Mouse (Mus musculus) limb, embryonic 13.5 days (tissue): ENCODE results near the gene Esam. TPM values are rescaled to one million over a fixed set of nuclear protein-coding genes. Genes with fewer than 3 reads are reported as not detected.
A peak's percentile ranks its signal among the peaks of the same experiment; 100 is the strongest.

Experiments
- ATAC-seq: fragments of 200-750 bp; cut with Nextera tagmentation; 2 replicates; pipeline ENCODE4 v1.8.0; 2017; ENCODE audit warnings: low read depth, moderate number of reproducible peaks, moderate TSS enrichment; ENCODE audit not compliant: low FRiP score
- H3K27ac ChIP-seq: fragments of 300-500 bp; sonication (generic); 2 replicates; pipeline ENCODE4 v1.5.1; 2015; ENCODE audit warnings: inconsistent platforms, mild to moderate bottlenecking, moderate library complexity
- H3K27me3 ChIP-seq: fragments of 300-500 bp; sonication (generic); 2 replicates; pipeline ENCODE4 v1.6.1; 2015; ENCODE audit warnings: mild to moderate bottlenecking, inconsistent platforms
- H3K36me3 ChIP-seq: fragments of 300-500 bp; sonication (generic); 2 replicates; pipeline ENCODE4 v1.6.1; 2015; ENCODE audit warnings: inconsistent platforms, mild to moderate bottlenecking, moderate library complexity
- H3K4me1 ChIP-seq: fragments of 300-500 bp; sonication (generic); 2 replicates; pipeline ENCODE4 v1.6.1; 2015; ENCODE audit warnings: inconsistent platforms
- H3K4me2 ChIP-seq: fragments of 300-500 bp; sonication (generic); replicated peaks from 2 replicates; pipeline ENCODE4 v1.6.1; 2015; ENCODE audit warnings: inconsistent platforms, mild to moderate bottlenecking, moderate library complexity
- H3K4me3 ChIP-seq: fragments of 300-500 bp; sonication (generic); 2 replicates; pipeline ENCODE4 v1.5.1; 2015; ENCODE audit warnings: moderate library complexity, mild to moderate bottlenecking, inconsistent platforms
- H3K9ac ChIP-seq: fragments of 300-500 bp; sonication (generic); 2 replicates; pipeline ENCODE4 v1.6.1; 2015; ENCODE audit warnings: mild to moderate bottlenecking, inconsistent platforms
- H3K9me3 ChIP-seq: fragments of 300-500 bp; sonication (generic); 2 replicates; pipeline ENCODE4 v1.6.1; 2016; ENCODE audit warnings: inconsistent platforms
- WGBS: fragments of 180-500 bp; shearing (Covaris S2); methylation state at CpG from one replicate; pipeline ENCODE4 v1.1.7; 2015; 5-methylcytosine and 5-hydroxymethylcytosine counted together
- polyA plus RNA-seq: library from polyadenylated mRNA; unstranded; fragments of >200 nt; fragmentation: Nextera tagmentation; extraction: Ambion mirVana; gene quantifications from 2 replicates; pipeline ENCODE4 v1.2.1, GENCODE M21; 2015

Esam gene
- polyA plus RNA-seq, 1 experiment from 2014 or later, result 39.3 TPM

DNA sequence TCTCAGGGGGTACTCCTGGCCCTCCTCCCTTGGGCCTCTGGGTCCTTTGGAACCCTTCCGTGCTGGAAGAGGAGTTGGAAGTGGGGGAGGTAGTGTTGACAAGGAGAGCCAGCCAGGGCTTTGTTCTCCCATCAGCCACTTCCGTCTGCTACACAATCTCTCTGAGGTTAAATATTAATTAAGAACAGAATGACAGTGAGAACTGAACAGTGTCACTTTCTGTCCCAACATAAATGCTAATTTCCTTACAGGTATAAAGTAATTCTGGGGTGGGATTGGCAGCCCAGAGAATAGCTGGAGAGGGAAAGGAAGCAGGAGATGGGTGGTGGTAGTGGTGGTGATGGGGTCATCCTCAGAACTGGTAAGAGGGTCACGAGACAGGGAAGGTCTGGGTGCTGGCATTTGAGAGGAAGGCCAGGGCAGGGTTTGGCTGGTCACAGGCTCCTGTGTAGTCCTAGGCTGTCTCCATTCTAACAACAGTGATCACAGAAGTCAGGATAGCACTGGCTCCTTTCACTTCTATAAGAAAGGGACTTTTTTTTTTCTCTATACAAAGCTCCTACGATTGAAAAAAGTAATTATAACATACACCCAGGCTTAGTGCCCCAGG is 40.8 kb downstream of the Esam start:
- WGBS, result 46% methylated on average over 4 of the region's 4 CpGs
- H3K4me2 ChIP-seq, result no peak overlapping the region
- H3K27ac ChIP-seq, result no peak overlapping the region
- no peak for ATAC-seq
- no peaks in the 10 kb centered on the region for H3K9me3 ChIP-seq
- H3K36me3 ChIP-seq, result no peaks in the 10 kb centered on the region
- H3K4me1 ChIP-seq, result peaks cover 16% of the 10 kb centered on the region
- H3K9ac ChIP-seq, result no peak overlapping the region
- H3K27me3 ChIP-seq, result peaks cover 14% of the 10 kb centered on the region; the same call in 1 of the 2 replicates
- H3K4me3 ChIP-seq, result no peak overlapping the region

DNA sequence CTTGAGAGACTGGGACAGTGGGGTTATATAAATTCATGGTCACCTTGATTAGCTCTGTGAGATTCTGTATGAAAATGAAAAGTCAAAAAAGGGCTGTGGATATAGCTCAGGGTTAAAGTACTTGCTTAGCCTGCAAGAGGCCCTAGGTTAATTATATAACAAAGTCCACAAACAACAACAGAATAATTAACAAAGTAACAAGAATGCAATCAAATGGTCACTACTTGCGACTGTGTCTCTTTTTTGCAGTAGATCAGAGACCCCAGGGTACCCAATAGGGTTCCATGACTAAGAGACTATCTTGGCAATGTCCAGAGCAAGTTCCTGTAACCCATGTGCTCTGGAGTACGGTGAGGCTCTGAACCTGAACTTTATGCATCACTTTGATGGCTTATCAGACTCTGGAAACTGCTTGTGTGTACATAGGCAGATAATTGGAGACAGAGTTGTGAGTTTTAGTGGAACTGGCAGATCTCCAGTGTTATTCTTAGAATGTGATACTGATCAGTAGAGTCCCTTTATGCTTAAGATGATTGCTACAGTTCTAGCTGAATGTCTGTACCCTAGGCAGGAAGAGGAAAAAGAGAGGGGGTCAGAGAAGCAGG is 41.5 kb downstream of the Esam start:
- H3K27me3 ChIP-seq, result peaks cover 14% of the 10 kb centered on the region; the same call in 1 of the 2 replicates
- WGBS, result 80% methylated on average over 2 of the region's 2 CpGs
- no peaks in the 10 kb centered on the region for H3K9me3 ChIP-seq
- H3K4me2 ChIP-seq, result no peak overlapping the region
- peaks cover 16% of the 10 kb centered on the region for H3K4me1 ChIP-seq
- no peak overlapping the region for H3K27ac ChIP-seq
- ATAC-seq, result no peak
- no peak overlapping the region for H3K9ac ChIP-seq
- H3K4me3 ChIP-seq, result no peak overlapping the region
- H3K36me3 ChIP-seq, result no peaks in the 10 kb centered on the region

DNA sequence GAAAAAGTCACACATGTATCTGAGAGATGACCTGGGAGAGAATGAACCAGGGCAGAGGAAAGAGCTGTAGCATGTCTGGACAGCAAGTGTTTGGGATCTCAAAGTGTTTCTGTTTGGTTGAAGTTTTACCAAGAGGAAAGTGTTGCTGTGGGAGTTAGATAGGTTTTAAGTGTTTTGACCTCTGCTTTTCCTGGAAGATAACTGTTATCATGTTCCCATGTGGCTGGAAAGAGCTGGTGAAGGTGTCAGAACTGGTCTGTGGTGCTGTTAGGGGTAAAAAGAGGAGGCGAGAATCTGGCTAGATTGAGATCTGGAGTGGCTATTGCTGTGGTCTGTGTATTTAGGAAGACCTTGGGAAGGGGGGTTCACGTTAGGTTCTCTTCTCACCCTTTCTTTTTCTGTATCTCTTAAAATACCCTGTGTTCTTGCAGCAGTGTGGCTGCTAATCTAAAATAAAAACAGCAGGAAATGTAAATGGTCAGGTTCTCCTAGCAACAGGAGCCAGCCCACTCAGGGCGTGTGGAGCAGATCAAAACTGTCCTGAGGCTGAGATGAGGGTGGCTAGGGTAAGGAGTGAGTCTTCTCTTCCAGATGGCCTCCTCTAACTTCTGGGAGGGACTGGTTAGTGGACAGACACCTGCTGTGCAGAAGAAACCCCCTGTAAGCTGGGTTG is 44.5 kb downstream of the Esam start:
- no peaks in the 10 kb centered on the region for H3K9me3 ChIP-seq
- no peak overlapping the region for H3K4me3 ChIP-seq
- H3K27ac ChIP-seq, result no peak overlapping the region
- H3K27me3 ChIP-seq, result peaks cover 14% of the 10 kb centered on the region; the same call in 1 of the 2 replicates
- H3K4me2 ChIP-seq, result no peak overlapping the region
- 60% methylated on average over 3 of the region's 3 CpGs for WGBS
- no peak overlapping the region for H3K9ac ChIP-seq
- H3K4me1 ChIP-seq, result peaks cover 19% of the 10 kb centered on the region
- no peaks in the 10 kb centered on the region for H3K36me3 ChIP-seq
- ATAC-seq, result no peak

DNA sequence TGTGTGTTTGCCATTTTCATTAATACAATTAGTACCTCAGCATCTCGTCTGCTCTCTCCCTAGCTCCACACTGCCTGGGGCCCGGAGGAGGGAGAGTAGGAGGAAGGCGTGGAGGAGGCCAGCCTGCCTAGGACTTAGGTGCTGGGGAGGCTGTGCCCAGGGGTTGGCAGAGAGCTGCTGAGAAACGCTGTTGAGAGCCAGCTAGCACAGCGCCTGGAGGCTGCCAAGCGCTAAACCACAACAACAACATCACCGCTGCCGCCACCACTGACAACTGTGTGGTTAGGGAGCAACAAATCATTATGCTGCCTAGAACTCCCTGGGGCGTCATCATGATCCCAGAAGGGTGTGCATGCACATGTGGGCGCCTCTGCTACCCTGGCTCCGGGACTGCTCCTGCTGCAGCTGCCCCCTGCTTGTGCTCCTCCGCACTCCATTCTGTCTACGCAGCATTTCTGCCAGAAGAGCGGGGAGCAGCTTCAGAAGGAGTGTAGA is 48.6 kb downstream of the Esam start:
- Histone ChIP-seq H3K9me3 (no peaks in the 10 kb centered on the region), H3K27me3 (no peaks in the 10 kb centered on the region), H3K4me1 (peaks cover 7% of the 10 kb centered on the region), H3K4me2 (peak overlapping the region; percentile 52), H3K4me3 (no peak overlapping the region), H3K36me3 (no peaks in the 10 kb centered on the region), H3K27ac (no peak overlapping the region), H3K9ac (peak overlapping the region; percentile 43; the same call in 1 of the 2 replicates)
- 25% methylated on average over 14 of the region's 14 CpGs for WGBS
- no peak for ATAC-seq

DNA sequence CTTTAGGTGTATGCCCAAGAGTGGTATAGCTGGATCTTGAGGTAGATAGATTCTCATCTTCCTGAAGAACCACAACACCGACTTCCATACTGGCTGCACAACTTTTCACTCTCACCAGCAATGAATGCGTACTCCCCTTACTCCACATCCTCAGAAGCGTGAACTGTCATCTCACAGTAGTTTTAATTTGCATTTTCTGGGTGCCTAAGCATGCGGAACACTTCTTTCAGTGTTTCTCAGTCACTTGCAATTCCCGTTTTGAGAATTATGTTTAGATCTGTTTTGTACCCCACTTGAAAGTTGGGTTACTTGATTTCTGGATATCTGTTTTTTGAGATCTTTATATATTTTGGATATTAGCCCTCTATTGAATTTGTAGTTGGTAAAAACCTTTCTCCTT is 55.7 kb downstream of the Esam start:
- no peaks in the 10 kb centered on the region for H3K9me3 ChIP-seq
- H3K4me1 ChIP-seq, result no peaks in the 10 kb centered on the region
- no peak for ATAC-seq
- no peak overlapping the region for H3K4me2 ChIP-seq
- H3K9ac ChIP-seq, result no peak overlapping the region
- WGBS, result 88% methylated on average over 5 of the region's 5 CpGs
- H3K27ac ChIP-seq, result no peak overlapping the region
- no peaks in the 10 kb centered on the region for H3K27me3 ChIP-seq
- H3K4me3 ChIP-seq, result no peak overlapping the region
- no peaks in the 10 kb centered on the region for H3K36me3 ChIP-seq

DNA sequence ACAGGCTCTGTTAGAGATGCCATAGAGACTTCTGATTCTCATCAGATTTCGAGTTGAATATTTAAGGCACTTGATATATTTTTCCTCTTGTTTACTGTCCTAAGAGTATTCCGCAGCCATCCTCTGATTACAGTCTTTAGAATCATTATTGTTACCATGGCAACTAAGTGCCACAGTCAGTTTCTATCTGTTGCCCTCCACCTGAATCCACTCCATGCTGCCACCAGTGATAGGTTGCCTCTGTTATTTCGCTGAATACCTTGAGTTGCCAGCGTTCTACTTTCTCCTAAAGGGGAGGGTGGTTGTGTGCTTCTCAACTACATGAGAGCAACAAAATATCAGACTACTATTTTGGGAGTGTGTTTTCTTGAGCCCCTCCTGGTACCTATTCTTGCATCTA is 58.8 kb downstream of the Esam start:
- Histone ChIP-seq H3K4me2 (no peak overlapping the region), H3K36me3 (no peaks in the 10 kb centered on the region), H3K4me1 (no peaks in the 10 kb centered on the region), H3K27ac (no peak overlapping the region), H3K27me3 (no peaks in the 10 kb centered on the region), H3K4me3 (no peak overlapping the region), H3K9me3 (no peaks in the 10 kb centered on the region), H3K9ac (no peak overlapping the region)
- ATAC-seq, result no peak
- 80% methylated on average over 4 of the region's 4 CpGs for WGBS

Other genes starting within 250 kb of the Esam start
- 8.0 and 9.1 TPM in 2 replicates for gene Ccdc15, start 179.6 kb upstream of the Esam start, polyA plus RNA-seq
- gene Hepacam, start 160.7 kb upstream of the Esam start, polyA plus RNA-seq, result 0.11 TPM in 1 of 2 replicates, not detected in the other
- 10.3 and 11.9 TPM in 2 replicates for gene Robo4, start 126.2 kb upstream of the Esam start, polyA plus RNA-seq
- 0.05 and 0.10 TPM in 2 replicates for gene Robo3, start 94.8 kb upstream of the Esam start, polyA plus RNA-seq
- 30.1 and 33.2 TPM in 2 replicates for gene Msantd2, start 38.8 kb upstream of the Esam start, polyA plus RNA-seq
- gene Vsig2, start 11.2 kb downstream of the Esam start, polyA plus RNA-seq, result 0.57 and 1.1 TPM in 2 replicates
- gene Nrgn, start 24.8 kb downstream of the Esam start, polyA plus RNA-seq, result 7.9 and 8.6 TPM in 2 replicates
- gene Siae, start 27.6 kb downstream of the Esam start, polyA plus RNA-seq, result 6.7 and 7.8 TPM in 2 replicates
- gene Spa17, start 85.6 kb downstream of the Esam start, polyA plus RNA-seq, result 5.1 and 6.0 TPM in 2 replicates
- gene Tbrg1, start 129.2 kb downstream of the Esam start, polyA plus RNA-seq, result 186 and 190 TPM in 2 replicates
- 9.0 and 17.4 TPM in 2 replicates for gene Panx3, start 141.2 kb downstream of the Esam start, polyA plus RNA-seq
- not detected in 2 replicates for gene Olfr160, start 188.2 kb downstream of the Esam start, polyA plus RNA-seq
- gene Olfr874, start 217.0 kb downstream of the Esam start, polyA plus RNA-seq, result 0.15 TPM in 1 of 2 replicates, not detected in the other
- gene Olfr875, start 243.8 kb downstream of the Esam start, polyA plus RNA-seq, result not detected in 2 replicates